Mouse (Mus musculus): ENCODE results near the gene Ctdsp1.
A peak's percentile ranks its signal among the peaks of the same experiment; 100 is the strongest.

Gene Ctdsp1

DNA sequence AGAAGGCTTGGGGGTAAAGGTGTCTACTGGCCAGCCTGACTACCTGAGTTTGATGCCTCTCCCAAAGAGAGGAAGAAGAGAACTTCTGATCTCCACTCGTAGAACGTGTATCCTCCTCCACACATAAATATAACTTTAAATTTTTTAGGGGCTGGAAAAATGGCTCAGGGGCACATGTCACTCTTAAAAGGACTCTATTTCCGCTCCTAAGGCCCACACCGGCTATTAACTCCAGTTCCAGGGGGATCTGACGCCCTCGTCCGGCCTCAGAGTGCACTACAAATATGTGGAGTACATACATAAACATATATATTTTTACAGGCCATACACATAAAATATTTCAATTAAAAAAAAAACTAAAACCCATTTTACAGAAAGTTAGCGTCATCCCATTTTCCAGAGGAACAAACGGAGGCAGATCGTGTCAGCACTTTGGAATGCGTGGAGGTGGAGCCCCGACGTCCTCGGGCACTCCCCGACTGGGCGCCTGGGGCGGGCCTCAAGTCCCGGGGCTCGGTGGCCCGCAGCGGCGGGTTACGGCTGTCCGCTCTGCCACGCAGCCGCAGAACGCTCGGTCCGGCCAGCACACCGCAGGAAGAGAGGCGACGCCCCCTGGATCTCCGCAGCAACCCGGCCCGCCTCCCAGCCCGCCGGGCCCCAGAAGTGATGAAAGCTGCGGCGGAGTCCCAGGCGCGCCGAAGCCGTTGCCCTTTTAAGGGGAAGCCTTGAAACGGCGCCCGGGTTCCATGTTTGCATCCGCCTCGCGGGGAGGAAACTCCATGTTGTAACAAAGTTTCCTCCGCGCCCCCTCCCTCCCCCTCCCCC is at the start of gene Ctdsp1:
TSS of gene Ctdsp1 (plus strand) at position 586 of the 825 bp plus-strand sequence.
- TF ChIP-seq GATA4 (IDR thresholded peaks at IDR 0.05; ENCODE audit: insufficient replicate concordance, low read length) = no peak

DNA sequence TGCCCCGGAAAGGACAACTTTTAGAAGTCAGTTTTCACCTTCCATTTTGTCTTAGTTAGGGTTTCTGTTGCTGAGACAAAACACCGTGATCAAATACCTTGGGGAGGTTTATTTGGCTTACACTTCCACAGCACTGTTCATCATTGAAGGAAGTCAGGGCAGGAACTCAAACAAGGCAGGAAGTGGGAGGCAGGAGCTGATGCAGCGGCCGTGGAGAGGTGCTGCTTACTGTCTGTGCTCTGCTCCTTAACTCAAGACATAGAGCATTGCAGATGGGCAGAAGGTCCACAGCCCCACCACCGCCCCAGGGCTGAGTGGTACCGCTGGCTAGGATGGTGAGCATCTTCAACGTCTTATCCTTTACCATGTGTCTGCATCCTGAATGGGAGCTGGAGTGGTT is 49.4 kb upstream of the Ctdsp1 start:
- TF ChIP-seq GATA4 (IDR thresholded peaks at IDR 0.05; ENCODE audit: insufficient replicate concordance, low read length) = no peak

DNA sequence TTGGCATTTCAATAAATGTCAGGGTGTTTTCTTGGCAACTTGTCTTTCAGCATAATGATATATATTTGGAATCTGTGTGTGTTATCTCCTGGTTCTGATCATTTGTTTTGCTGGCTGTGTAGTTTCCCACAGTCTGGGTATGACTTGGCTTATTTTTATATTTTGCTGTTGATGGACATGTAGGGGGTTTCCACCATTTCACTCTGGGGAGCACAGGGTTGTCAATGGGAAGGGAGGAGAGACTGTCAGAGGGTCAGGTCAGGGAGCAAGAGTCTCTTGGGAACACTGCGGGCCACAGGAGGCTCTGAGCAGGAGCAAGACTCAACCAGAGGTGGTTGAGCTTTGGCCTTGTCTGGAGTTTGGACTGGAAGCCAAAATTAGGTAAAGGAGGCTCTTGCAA is 49.0 kb upstream of the Ctdsp1 start:
- TF ChIP-seq GATA4 (IDR thresholded peaks at IDR 0.05; ENCODE audit: insufficient replicate concordance, low read length) = no peak

DNA sequence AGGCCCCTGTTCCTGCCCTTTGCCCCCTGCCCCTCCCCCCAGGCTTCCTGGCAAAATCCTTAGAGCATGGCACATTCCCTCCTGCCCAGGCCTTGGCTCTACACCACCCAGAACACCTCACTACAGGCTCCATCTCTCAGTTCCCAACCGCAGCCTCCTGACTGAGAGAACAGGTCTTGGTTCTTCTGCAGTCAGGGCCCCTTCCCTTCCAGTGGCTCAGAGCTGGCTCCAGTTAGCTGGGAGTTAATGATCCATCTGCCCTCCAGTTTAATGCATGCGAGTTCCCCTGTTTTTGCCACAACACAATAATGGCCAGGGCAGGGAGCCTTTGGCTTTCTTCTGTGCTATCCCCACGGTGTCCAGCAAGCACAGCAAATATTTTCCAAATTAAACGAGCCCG is 48.1 kb upstream of the Ctdsp1 start:
- no peak for TF ChIP-seq GATA4 (IDR thresholded peaks at IDR 0.05; ENCODE audit: insufficient replicate concordance, low read length)

DNA sequence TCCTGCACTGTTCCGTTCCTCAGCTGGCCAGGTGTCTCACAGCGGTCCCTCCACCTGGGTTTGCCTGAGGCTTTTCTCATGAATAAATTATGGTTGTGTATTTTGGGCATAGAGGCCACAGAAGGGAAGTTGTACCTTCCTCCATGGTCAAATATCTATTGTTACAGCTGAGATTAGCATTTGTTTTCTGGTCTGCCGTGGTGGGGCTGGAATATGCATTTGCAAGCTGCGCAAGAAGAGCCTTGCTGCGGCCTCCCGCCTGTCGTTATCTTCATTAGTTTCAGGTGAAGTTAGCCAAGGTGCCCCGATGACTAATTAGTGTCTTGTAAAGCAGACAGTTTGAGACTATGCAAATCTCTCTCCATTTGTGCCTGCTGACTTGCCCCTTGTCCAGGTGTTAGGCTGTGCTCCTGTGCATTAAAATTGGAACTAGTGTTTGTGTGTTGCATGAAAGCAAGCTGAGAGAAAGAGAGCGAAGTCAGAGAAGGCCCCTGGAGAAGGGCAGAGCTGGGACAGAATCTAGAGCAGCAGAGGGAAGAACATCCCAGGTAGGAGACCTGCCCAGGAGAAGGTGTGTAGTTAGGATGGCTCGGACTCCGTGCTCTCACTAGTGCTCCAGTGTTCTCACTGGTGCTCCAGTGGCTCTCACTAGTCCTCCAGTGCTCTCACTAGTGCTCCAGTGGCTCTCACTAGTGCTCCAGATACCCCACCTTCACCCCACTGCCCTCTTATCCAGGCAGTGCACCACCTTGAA is 47.0 kb upstream of the Ctdsp1 start:
- TF ChIP-seq GATA4 (IDR thresholded peaks at IDR 0.05; ENCODE audit: insufficient replicate concordance, low read length) = no peak

DNA sequence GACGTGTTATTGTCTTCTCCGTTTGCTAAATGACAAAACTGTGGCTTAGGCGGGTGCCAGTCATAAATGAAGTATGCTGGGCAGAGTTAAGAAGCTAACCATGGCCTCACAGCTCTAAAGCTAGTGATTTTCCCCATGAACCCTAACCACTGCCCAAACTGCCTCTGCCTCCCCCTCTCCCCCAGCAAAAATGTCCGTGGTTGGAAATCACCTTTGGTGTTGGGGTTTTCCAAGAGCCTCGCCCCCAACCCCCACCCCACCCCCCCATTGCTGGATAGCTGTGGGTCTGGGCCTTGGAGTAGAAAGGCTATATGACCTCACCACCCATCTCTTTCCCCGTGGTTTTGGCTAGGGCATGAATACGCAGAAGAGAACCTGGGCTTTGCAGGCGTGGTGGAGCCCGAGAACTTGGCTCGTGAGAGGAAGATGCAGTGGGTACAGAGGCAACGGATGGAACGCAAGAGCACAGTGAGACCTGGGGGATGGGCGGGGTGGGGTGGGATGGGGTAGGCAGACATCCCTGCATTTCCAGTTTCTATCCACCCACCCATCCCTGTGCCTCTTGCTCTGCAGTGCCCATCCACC is 40.0 kb upstream of the Ctdsp1 start:
- no peak for TF ChIP-seq GATA4 (IDR thresholded peaks at IDR 0.05; ENCODE audit: insufficient replicate concordance, low read length)

DNA sequence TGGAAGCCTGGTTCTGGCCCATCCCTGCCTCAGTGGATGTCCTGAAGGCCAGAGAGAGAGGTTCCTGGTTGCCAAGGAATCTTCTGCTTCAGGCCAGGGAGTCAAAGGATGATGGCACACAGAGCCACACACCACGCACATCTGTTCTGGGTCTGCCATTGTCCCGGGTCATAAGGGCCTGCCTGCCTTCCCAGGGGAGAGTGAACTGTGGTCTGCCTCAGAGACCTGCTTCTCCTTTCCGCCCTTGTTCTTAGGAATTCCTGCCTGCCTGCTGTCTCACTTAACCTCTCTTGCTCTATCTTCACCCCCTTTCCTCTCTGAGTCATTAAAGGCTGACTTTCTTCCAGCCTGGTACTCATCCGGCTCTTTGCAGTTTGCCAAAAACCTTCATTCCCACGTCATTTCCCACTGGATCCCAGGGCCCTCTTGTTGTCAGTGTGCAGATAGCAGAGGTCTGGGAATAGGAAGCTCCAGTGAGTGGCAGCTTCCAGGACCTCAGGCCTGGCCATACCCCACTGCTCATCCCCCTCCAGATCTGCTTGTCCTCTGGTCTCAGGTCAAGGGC is 38.7 kb upstream of the Ctdsp1 start:
- TF ChIP-seq GATA4 (IDR thresholded peaks at IDR 0.05; ENCODE audit: insufficient replicate concordance, low read length) = peak; percentile 92; the same call in 1 of the 2 replicates

DNA sequence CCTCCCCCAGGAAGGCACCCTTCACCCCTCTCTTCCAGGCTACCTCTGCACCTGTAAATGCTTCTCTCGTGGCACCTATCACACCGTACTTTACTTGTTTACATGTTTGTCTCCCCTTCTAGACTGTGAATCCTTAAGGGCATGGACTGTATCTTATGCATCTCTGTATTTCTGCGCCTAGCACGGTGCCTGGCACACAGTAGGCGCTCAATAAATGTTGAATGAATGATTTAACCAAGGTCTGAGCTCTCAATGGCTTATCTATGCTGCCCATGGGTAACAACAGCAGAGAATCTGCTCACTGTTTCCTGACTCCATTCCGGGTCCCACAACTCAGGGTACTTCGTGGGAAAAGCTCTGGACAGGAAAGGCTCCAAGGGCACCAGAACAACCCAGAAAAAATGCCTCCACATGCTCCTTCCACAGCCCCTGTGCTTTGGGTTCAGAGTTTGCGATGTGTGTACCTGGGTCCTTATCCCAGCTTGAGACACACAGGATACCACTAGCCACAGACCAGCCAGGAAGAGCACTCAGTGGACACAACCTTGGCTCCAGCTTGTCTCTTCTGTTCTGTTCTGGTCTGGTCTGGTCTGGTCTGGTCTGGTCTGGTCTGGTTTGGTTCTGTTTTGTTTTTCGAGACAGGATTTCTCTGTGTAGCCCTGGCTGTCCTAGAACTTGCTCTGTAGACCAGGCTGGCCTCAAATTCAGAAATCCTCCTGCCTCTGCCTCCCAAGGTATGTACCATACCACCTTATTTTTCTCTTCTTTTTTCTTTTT is 37.7 kb upstream of the Ctdsp1 start:
- TF ChIP-seq GATA4 (IDR thresholded peaks at IDR 0.05; ENCODE audit: insufficient replicate concordance, low read length) = no peak

DNA sequence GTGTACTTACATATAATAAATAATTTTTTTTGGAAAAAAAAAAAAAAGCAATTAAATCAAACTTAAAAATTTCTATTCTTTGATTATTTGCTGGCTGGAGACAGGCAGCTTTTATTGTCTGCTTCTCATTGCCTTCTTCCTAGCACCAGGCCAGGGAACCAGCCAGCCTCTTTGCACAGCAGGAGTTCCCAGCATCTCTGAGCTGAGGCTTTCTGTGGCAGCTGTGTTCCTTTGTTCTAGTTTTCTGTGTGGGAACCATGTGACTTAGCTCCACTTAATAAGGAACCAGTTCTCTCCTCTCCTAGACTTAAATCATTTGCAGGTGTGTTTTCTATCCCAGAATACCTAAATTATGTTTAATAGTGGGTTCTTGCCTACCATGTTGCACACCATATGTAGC is 33.8 kb upstream of the Ctdsp1 start:
- no peak for TF ChIP-seq GATA4 (IDR thresholded peaks at IDR 0.05; ENCODE audit: insufficient replicate concordance, low read length)

DNA sequence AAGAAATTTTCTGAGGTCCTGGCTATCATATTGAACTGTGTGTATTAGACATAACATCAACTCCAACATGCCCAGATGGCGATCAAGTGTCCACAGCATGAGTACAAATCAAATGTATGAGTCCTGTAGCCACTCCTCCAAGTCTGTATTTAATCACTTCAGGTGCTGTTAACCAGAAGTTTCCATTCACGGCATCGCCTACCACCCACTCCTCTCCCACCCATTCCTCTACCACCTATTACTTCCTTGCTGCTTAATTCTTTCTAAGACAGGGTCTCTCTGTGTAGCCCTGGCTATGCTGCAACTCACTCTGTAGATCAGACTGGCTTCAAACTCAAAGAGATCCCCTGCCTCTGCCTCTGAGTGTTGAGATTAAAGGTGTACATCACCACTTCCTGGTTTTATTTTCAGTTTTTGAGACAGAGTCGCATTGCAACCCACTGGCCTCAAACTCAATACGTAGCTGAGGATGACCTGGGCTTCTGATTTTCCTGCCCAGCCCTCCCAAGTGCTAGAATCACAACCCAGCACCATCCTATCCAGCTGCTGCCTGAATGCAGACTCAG is 31.3 kb upstream of the Ctdsp1 start:
- TF ChIP-seq GATA4 (IDR thresholded peaks at IDR 0.05; ENCODE audit: insufficient replicate concordance, low read length) = no peak

DNA sequence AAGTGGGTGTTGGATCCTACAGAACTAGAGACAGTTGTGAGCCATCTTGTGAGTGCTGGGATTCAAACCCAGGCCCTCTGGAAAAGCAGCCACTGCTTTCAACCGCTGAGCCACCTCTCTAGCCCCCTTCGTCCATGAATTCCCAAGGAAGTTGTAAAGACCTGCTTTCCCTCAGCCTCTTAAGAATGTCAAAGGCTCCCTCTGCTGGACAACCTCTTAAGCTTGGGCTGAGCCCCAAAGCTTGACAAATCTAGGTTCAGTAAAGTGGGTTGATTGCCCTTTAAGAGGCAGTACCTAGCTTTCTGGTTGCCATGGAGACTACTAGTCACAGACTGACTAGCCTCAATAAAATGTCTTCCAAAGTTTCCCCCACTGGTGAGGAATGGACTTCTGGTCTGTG is 29.5 kb upstream of the Ctdsp1 start, which contains the start of gene Catip:
TSS of gene Catip (plus strand) at position 297 of the 400 bp plus-strand sequence.
- TF ChIP-seq GATA4 (IDR thresholded peaks at IDR 0.05; ENCODE audit: insufficient replicate concordance, low read length) = no peak

DNA sequence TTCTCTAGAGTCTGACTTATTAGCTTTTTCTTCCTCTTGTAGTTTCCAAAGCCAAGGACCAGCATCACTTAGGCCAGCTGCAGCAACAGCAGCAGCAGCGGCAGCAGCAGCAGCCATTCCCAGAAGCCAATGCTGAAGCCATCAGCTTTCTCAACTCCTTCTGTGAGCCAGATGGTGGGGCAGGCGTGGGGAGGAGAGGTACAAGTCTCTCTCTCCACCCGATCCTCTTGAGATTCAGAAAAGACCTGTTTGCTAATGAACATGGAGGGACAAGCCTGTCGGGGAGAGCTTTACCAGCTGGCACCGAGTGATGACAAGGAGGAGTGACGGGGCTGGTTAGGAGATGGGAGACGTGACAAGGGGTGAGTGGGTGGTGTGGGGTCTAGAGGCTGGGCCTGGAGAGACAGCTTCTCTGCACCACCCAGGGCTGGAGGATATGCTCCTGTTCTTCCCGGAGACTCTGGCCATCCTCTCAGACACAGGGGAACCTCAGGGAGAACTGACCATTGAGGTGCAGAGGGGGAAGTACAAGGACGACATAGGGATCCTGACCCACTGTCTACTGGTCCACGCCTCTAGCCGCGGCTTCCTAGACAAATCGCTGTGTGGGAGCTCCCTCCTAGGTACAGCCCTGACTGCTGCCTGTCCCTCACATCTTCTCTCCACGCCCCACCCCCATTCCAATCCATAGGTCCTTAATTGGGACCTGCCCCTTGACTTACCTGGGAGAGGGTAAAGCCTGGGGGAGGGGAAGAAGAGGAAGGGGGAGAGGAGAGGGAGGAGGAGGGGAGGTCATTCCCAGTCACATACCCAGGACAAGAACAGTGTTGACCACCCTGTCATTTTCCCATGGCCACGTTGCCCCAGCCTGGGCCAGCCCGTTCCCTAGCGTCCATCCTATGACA is 28.7 kb upstream of the Ctdsp1 start:
- no peak for TF ChIP-seq GATA4 (IDR thresholded peaks at IDR 0.05; ENCODE audit: insufficient replicate concordance, low read length)

DNA sequence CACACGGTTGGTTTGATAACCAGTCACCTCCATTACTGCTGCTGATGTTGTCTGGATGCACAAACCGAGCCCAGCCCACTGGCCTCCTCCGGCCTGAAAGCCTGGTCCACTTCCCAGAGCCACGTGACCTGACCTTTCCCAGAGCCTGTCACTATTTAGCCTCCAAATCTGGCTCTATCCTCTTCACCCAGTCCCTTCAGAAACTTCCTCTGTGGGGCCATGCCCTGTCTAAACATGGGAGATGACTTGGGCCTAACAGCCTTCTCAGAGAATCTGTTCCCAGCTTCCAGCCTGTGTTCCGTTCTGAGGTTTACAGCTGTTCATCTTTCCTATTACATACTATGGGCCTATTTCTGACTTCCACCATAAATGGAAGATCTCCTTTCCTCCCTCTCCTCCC is 27.9 kb upstream of the Ctdsp1 start:
- TF ChIP-seq GATA4 (IDR thresholded peaks at IDR 0.05; ENCODE audit: insufficient replicate concordance, low read length) = no peak
